In the genomic region with DNA sequence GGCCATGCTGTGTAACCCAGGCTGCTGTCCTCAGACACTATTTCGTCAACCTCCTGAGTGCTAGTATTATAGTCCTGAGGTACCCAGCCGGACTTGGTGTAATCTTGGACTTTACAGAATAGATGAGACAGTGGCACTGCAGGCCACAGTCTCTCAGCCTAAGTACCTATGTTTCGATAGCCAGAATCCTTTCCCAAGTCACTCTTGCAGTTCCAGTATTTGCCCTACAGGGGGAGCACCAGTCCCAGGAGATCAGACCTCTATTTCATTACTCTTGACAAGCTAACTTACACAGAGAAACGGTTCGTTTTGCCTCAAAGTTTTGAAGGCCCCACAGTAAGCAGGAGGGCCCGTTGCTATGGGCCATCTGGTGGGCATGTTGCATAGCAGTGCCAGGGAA, we compare ENCODE assay signal across 8 mouse cellular contexts. TPM values are rescaled to one million over a fixed set of nuclear protein-coding genes. Genes with fewer than 3 reads are reported as not detected.
DNase-seq lines count a peak whose midpoint lies in the region.

No protein-coding gene starts in this region.

- peak; percentile 21 for DNase-seq in gastrocnemius, adult 18-20 months (ENCODE audit: low spot score)
- no peak for DNase-seq in gastrocnemius, postnatal 4 days (ENCODE audit: low spot score in 2 of 2)
- DNase-seq in 3T3-L1 (ENCODE audit: low read depth, low spot score) = peak; percentile 59
- DNase-seq in adrenal gland, adult 18-20 months (ENCODE audit: low spot score in 2 of 2) = peak; percentile 54
- DNase-seq in fibroblast of lung, adult 2 months (ENCODE audit: low read depth) = peak; percentile 30
- peak; percentile 18 to 44 for DNase-seq in layer of hippocampus, postnatal 14 days (ENCODE audit: low spot score in 2 of 2)
- DNase-seq in retina, embryonic 14.5 days (ENCODE audit: low spot score) = peak; percentile 69
- DNase-seq in spleen, postnatal 14 days (ENCODE audit: low spot score in 2 of 2) = no peak

RNA-seq across cellular contexts. Expression of gene Cyp2b19, which starts 21.5 kb away (rescaled TPM):
- not detected for total RNA-seq in gastrocnemius, adult 18-20 months (2021)
- total RNA-seq in gastrocnemius, postnatal 4 days (2021) = not detected
- not detected for total RNA-seq in adrenal gland, adult 18-20 months (2021)
- total RNA-seq in layer of hippocampus, postnatal 14 days (2021) = not detected

RNA-seq across cellular contexts. Expression of gene Cyp2g1, which starts 30.2 kb away (rescaled TPM):
- not detected for total RNA-seq in gastrocnemius, adult 18-20 months (2021)
- not detected for total RNA-seq in gastrocnemius, postnatal 4 days (2021)
- not detected for total RNA-seq in adrenal gland, adult 18-20 months (2021)
- not detected for total RNA-seq in layer of hippocampus, postnatal 14 days (2021)

RNA-seq across cellular contexts. Expression of gene Cyp2a5, which starts 56.6 kb away (rescaled TPM):
- not detected for total RNA-seq in gastrocnemius, adult 18-20 months (2021)
- not detected for total RNA-seq in gastrocnemius, postnatal 4 days (2021)
- total RNA-seq in adrenal gland, adult 18-20 months (2021) = 1 to 10 TPM in 1 of 2 experiments, not detected in 1; 1.3 TPM
- not detected for total RNA-seq in layer of hippocampus, postnatal 14 days (2021)

Comparison
In these comparisons a context has a peak if more than half of its experiments do, and no peak if none do; other contexts are left out.
1. DNase-seq: peak in gastrocnemius, adult 18-20 months (single experiment), 3T3-L1 (single experiment), adrenal gland, adult 18-20 months (2 of 2), fibroblast of lung, adult 2 months (single experiment), layer of hippocampus, postnatal 14 days (2 of 2) and retina, embryonic 14.5 days (single experiment); none in gastrocnemius, postnatal 4 days (0 of 2) and spleen, postnatal 14 days (0 of 2).